Mouse (Mus musculus): ENCODE results near the gene Vps13c. TPM values are rescaled to one million over a fixed set of nuclear protein-coding genes. Genes with fewer than 3 reads are reported as not detected.
A peak's percentile ranks its signal among the peaks of the same experiment; 100 is the strongest.

Gene Vps13c
- total and polyA plus RNA-seq, 3 experiments = 10.8 to 25.7 (median 18.4) TPM

DNA sequence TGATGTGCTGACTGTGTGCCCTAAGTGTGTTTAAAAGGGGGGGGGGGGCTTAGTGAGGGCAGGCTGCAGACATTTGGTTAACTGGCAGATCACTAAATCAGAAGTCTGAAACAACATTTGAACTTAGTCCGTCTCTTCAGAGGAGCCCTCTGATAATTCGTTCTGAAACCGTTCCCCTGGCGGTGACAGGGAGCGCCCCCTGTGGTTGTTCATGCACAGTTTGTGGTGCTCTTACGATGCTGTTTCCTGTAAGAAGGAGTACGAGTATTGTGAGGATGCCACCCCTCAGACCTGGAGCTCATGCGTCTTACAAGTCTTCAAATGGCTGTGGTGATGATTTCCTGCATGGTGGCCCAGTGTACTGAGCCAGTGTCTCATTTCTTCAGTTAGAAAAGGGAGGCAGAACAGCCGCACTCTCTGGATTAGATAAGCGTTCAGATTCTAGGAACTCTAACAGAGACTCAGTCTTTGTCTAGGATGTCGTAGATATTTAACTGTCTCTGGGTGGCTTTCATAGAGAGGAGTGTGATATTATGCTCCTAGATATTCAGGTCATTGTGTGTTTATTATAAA lies 38.1 kb downstream of the Vps13c start:
- H3K27me3 ChIP-seq (replicated peaks) = no peaks in the 10 kb centered on the region
- H3K79me2 ChIP-seq (replicated peaks; ENCODE audit: control insufficient read depth, extremely low read depth, insufficient read depth, poor library complexity, severe bottlenecking) = no peaks in the 10 kb centered on the region
- no peak overlapping the region for H3K9ac ChIP-seq (ENCODE audit: insufficient read depth, low read depth)
- H3K4me3 ChIP-seq (replicated peaks in 1 of 3; ENCODE audit: low read depth in 2 of 3, low read length in 2 of 3, poor library complexity in 1 of 3) = peak overlapping the region in 1 of 3 experiments; percentile 38
- in situ Hi-C loops (cut with MboI; ENCODE audit: low pct_ligation_motif_present, low pct_unique_long_range_greater_than_20kb, low sequenced_read_pairs) = no loop called here
- H3K4me1 ChIP-seq (ENCODE audit: control insufficient read depth in 1 of 2, insufficient read depth in 2 of 2) = peaks cover 12 to 26% of the 10 kb centered on the region in 2 experiments
- H3K4me2 ChIP-seq (ENCODE audit: insufficient read depth, low read depth, poor library complexity, severe bottlenecking) = no peak overlapping the region
- peaks cover 13 to 51% of the 10 kb centered on the region in 2 experiments for H3K36me3 ChIP-seq (replicated peaks in 1 of 2; ENCODE audit: control insufficient read depth in 1 of 2, insufficient read depth in 1 of 2, low read length in 1 of 2)
- H3K9me3 ChIP-seq (replicated peaks; ENCODE audit: low read length) = no peaks in the 10 kb centered on the region
- H3K27ac ChIP-seq (ENCODE audit: insufficient read depth, low read depth) = peak overlapping the region; percentile 46
- dilution Hi-C loops (cut with MboI; ENCODE audit: extremely low pct_ligation_motif_present, extremely low pct_unique_long_range_greater_than_20kb, low sequenced_read_pairs) = no loop called here
- no peak for DNase-seq (ENCODE audit: extremely low read depth)
- TF ChIP-seq CTCF (conservative IDR thresholded peaks at IDR 0.05 in 1 of 2, IDR thresholded peaks at IDR 0.05 in 1 of 2; ENCODE audit: low read depth in 2 of 2, low read length in 2 of 2) = peak in 1 of 2 experiments; percentile 47; a peak in 2 of 4 replicates
- no peak for TF ChIP-seq CHD2 (IDR thresholded peaks at IDR 0.05; ENCODE audit: low read length)

DNA sequence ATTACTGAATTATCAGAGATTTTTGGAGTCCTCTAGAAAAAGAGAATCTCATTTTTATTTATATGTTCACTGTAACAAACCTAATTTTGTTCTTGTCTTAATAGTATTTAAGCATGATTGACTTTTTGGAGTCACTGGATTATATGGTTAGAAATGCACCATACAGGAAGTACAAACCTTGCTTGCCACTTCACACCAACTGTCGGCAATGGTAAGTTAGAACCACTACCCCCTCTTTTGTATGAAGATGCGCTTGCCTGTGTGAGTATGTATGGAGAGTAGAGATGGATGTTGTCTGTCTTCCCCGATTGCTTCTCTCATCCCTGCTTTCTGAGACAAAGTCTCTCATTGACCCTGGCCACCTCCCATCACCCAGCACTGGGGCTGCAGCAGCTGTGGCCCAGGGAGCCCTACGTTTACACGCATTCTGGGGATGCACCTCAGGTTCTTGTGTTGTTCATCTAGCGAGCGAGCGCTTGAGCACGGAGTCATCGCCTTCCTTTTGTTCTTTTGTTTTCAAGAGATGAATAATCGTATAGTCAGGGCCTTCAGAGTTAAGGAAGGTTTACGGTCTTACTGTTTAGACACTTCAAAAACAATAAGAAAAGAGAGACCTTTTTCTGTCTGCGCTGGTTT lies 43.3 kb downstream of the Vps13c start:
- Histone ChIP-seq H3K36me3 (replicated peaks in 1 of 2; ENCODE audit: control insufficient read depth in 1 of 2, insufficient read depth in 1 of 2, low read length in 1 of 2) (peaks cover 26 to 66% of the 10 kb centered on the region in 2 experiments), H3K4me1 (ENCODE audit: control insufficient read depth in 1 of 2, insufficient read depth in 2 of 2) (peaks cover 0 to 8% of the 10 kb centered on the region in 2 experiments; a peak in 2 of 4 replicates), H3K4me2 (ENCODE audit: insufficient read depth, low read depth, poor library complexity, severe bottlenecking) (no peak overlapping the region), H3K27me3 (replicated peaks) (no peaks in the 10 kb centered on the region), H3K79me2 (replicated peaks; ENCODE audit: control insufficient read depth, extremely low read depth, insufficient read depth, poor library complexity, severe bottlenecking) (no peaks in the 10 kb centered on the region), H3K4me3 (replicated peaks in 1 of 3; ENCODE audit: low read depth in 2 of 3, low read length in 2 of 3, poor library complexity in 1 of 3) (no peak overlapping the region), H3K9me3 (replicated peaks; ENCODE audit: low read length) (no peaks in the 10 kb centered on the region), H3K9ac (ENCODE audit: insufficient read depth, low read depth) (no peak overlapping the region), H3K27ac (ENCODE audit: insufficient read depth, low read depth) (no peak overlapping the region)
- TF ChIP-seq MEF2A (IDR thresholded peaks at IDR 0.05; ENCODE audit: borderline replicate concordance, low read depth, low read length) = no peak
- TF ChIP-seq PAX5 (IDR thresholded peaks at IDR 0.05; ENCODE audit: low read length) = no peak
- no peak for TF ChIP-seq E2F4 (IDR thresholded peaks at IDR 0.05; ENCODE audit: insufficient replicate concordance, low read depth, low read length)
- TF ChIP-seq ZC3H11A (IDR thresholded peaks at IDR 0.05; ENCODE audit: low read depth, low read length) = no peak
- no peak for TF ChIP-seq MAZ (IDR thresholded peaks at IDR 0.05; ENCODE audit: low read depth, low read length)
- no peak for TF ChIP-seq POLR2A (IDR thresholded peaks at IDR 0.05; ENCODE audit: low read depth, low read length)
- TF ChIP-seq SIN3A (IDR thresholded peaks at IDR 0.05; ENCODE audit: low read length) = no peak
- no peak for DNase-seq (ENCODE audit: extremely low read depth)
- dilution Hi-C loops (cut with MboI; ENCODE audit: extremely low pct_ligation_motif_present, extremely low pct_unique_long_range_greater_than_20kb, low sequenced_read_pairs) (no loop called here), in situ Hi-C loops (cut with MboI; ENCODE audit: low pct_ligation_motif_present, low pct_unique_long_range_greater_than_20kb, low sequenced_read_pairs) (no loop called here)

DNA sequence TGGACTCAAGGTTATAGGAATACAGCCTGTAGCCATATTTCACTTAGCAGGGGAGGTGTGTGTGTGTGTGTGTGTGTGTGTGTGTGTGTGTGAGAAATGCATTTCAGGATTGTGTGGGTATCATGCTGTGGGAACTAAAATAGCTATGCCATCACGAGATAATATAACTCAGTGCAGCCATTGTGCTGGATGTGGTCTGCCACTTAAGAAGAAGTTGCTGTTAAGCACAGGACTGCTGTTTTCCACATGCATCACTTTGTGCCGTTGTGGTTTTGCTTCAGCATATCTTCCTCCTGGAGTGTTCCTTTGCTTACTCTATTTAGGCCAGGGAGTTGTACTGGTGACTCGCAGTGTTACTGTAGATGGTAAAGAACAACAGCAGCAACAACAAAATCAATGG lies 43.9 kb downstream of the Vps13c start:
- Histone ChIP-seq H3K79me2 (replicated peaks; ENCODE audit: control insufficient read depth, extremely low read depth, insufficient read depth, poor library complexity, severe bottlenecking) (no peaks in the 10 kb centered on the region), H3K4me1 (ENCODE audit: control insufficient read depth in 1 of 2, insufficient read depth in 2 of 2) (peaks cover 0 to 7% of the 10 kb centered on the region in 2 experiments; a peak in 2 of 4 replicates), H3K9ac (ENCODE audit: insufficient read depth, low read depth) (no peak overlapping the region), H3K27ac (ENCODE audit: insufficient read depth, low read depth) (no peak overlapping the region), H3K4me3 (replicated peaks in 1 of 3; ENCODE audit: low read depth in 2 of 3, low read length in 2 of 3, poor library complexity in 1 of 3) (no peak overlapping the region), H3K9me3 (replicated peaks; ENCODE audit: low read length) (no peaks in the 10 kb centered on the region), H3K4me2 (ENCODE audit: insufficient read depth, low read depth, poor library complexity, severe bottlenecking) (no peak overlapping the region), H3K36me3 (replicated peaks in 1 of 2; ENCODE audit: control insufficient read depth in 1 of 2, insufficient read depth in 1 of 2, low read length in 1 of 2) (peaks cover 24 to 65% of the 10 kb centered on the region in 2 experiments), H3K27me3 (replicated peaks) (no peaks in the 10 kb centered on the region)
- TF ChIP-seq HCFC1 (IDR thresholded peaks at IDR 0.05; ENCODE audit: low read depth, low read length) = no peak
- no peak for TF ChIP-seq EP300 (IDR thresholded peaks at IDR 0.05; ENCODE audit: low read length)
- TF ChIP-seq CHD2 (IDR thresholded peaks at IDR 0.05; ENCODE audit: low read length) = no peak
- TF ChIP-seq SIN3A (IDR thresholded peaks at IDR 0.05; ENCODE audit: low read length) = no peak
- TF ChIP-seq ELF1 (IDR thresholded peaks at IDR 0.05; ENCODE audit: low read depth, low read length) = no peak
- no peak for TF ChIP-seq UBTF (IDR thresholded peaks at IDR 0.05; ENCODE audit: low read depth, low read length)
- TF ChIP-seq PAX5 (IDR thresholded peaks at IDR 0.05; ENCODE audit: low read length) = no peak
- DNase-seq (ENCODE audit: extremely low read depth) = no peak
- in situ Hi-C loops (cut with MboI; ENCODE audit: low pct_ligation_motif_present, low pct_unique_long_range_greater_than_20kb, low sequenced_read_pairs) = no loop called here
- dilution Hi-C loops (cut with MboI; ENCODE audit: extremely low pct_ligation_motif_present, extremely low pct_unique_long_range_greater_than_20kb, low sequenced_read_pairs) = no loop called here
